22 mouse cellular contexts compared by ENCODE assay signal in the genomic region with DNA sequence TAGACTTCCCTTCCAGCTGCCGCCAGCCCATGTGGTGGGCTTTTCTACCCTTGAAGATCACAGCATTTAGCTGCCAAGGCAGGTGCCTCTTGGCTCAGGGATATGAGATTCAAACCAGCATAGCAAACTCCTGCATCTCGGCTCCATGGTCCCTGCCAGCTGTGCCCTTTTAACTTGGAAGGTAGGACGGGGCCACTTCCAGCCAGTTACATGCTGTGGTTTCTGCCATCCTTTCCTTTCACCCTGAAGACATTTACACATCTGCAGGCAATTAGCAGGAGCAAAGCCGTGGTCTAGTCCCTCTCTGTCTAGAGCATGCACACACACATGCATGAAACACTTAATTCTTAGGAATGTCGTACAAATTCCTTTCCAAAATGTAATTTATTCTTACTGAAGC.
DNase-seq lines count a peak whose midpoint lies in the region; ATAC-seq and TF ChIP-seq lines count a peak whose summit lies in the region.
"Had no signal": no experiment of that assay in that cellular context is flagged by ENCODE, and none has a peak within 500 bp of the region (broad histone marks: within the 10 kb centered on the region; RNA-seq: fewer than 3 reads in every experiment).

No protein-coding gene starts in this region.

- TF ChIP-seq POLR2A in thymus, adult 2 months (IDR thresholded peaks at IDR 0.05; ENCODE audit: control insufficient read depth, extremely low read depth, insufficient read depth, low read length, poor library complexity), result no peak

- no peak overlapping the region for H3K4me3 ChIP-seq in forebrain, embryonic 10.5 days
- no peak overlapping the region for H3K4me3 ChIP-seq in forebrain, embryonic 12.5 days (replicated peaks)
- H3K4me3 ChIP-seq in embryonic facial prominence, embryonic 10.5 days, result peak overlapping the region; percentile 8; the same call in 1 of the 2 replicates
- no peak overlapping the region for H3K4me3 ChIP-seq in thymus, adult 2 months (ENCODE audit: control insufficient read depth, insufficient read depth, low read length)
- H3K4me3 ChIP-seq: forebrain, embryonic 13.5 days; intestine, embryonic 15.5 days; neural tube, embryonic 15.5 days had no signal

- no peak overlapping the region for H3K4me2 ChIP-seq in forebrain, embryonic 12.5 days
- H3K4me2 ChIP-seq: forebrain, embryonic 13.5 days; intestine, embryonic 15.5 days; neural tube, embryonic 15.5 days had no signal

- no peaks in the 10 kb centered on the region for H3K27me3 ChIP-seq in forebrain, embryonic 10.5 days (ENCODE audit: poor library complexity, severe bottlenecking)
- no peaks in the 10 kb centered on the region for H3K27me3 ChIP-seq in forebrain, embryonic 12.5 days
- H3K27me3 ChIP-seq in embryonic facial prominence, embryonic 10.5 days (replicated peaks; ENCODE audit: low read depth, poor library complexity, severe bottlenecking), result no peaks in the 10 kb centered on the region
- no peaks in the 10 kb centered on the region for H3K27me3 ChIP-seq in thymus, adult 2 months (ENCODE audit: control insufficient read depth, insufficient read depth, low read length)
- H3K27me3 ChIP-seq: forebrain, embryonic 13.5 days; neural tube, embryonic 15.5 days had no signal

- no peaks in the 10 kb centered on the region for H3K9me3 ChIP-seq in forebrain, embryonic 10.5 days
- no peaks in the 10 kb centered on the region for H3K9me3 ChIP-seq in forebrain, embryonic 12.5 days
- no peaks in the 10 kb centered on the region for H3K9me3 ChIP-seq in embryonic facial prominence, embryonic 10.5 days
- H3K9me3 ChIP-seq: forebrain, embryonic 13.5 days; intestine, embryonic 15.5 days; neural tube, embryonic 15.5 days had no signal

- ATAC-seq in forebrain, embryonic 12.5 days (ENCODE audit: low FRiP score), result no peak
- ATAC-seq: forebrain, embryonic 13.5 days; intestine, embryonic 15.5 days; liver, postnatal 0 days; midbrain, embryonic 16.5 days had no signal

- H3K36me3 ChIP-seq in forebrain, embryonic 10.5 days (replicated peaks), result no peaks in the 10 kb centered on the region
- no peaks in the 10 kb centered on the region for H3K36me3 ChIP-seq in forebrain, embryonic 12.5 days (replicated peaks)
- H3K36me3 ChIP-seq in embryonic facial prominence, embryonic 10.5 days (replicated peaks), result no peaks in the 10 kb centered on the region
- no peaks in the 10 kb centered on the region for H3K36me3 ChIP-seq in thymus, adult 2 months (ENCODE audit: control insufficient read depth, insufficient read depth, low read length)
- H3K36me3 ChIP-seq: intestine, embryonic 15.5 days; neural tube, embryonic 15.5 days had no signal

- TF ChIP-seq CTCF in thymus, adult 2 months (IDR thresholded peaks at IDR 0.05; ENCODE audit: borderline replicate concordance, control insufficient read depth, extremely low read depth, insufficient read depth, low read length, poor library complexity), result no peak

- H3K4me1 ChIP-seq in forebrain, embryonic 10.5 days, result peaks cover 12% of the 10 kb centered on the region; the same call in 1 of the 2 replicates
- H3K4me1 ChIP-seq in forebrain, embryonic 12.5 days, result no peaks in the 10 kb centered on the region
- H3K4me1 ChIP-seq in embryonic facial prominence, embryonic 10.5 days, result peaks cover 31% of the 10 kb centered on the region
- peaks cover 5% of the 10 kb centered on the region; the same call in 1 of the 2 replicates for H3K4me1 ChIP-seq in thymus, adult 2 months (replicated peaks; ENCODE audit: control insufficient read depth, insufficient read depth, low read length)
- H3K4me1 ChIP-seq: forebrain, embryonic 13.5 days; intestine, embryonic 15.5 days; neural tube, embryonic 15.5 days had no signal

- peak; percentile 28 for DNase-seq in forebrain, embryonic 10.5 days (ENCODE audit: extremely low spot score, low spot score)
- peak; percentile 74 for DNase-seq in embryonic facial prominence, embryonic 10.5 days (ENCODE audit: low spot score)
- DNase-seq in hindlimb bud, embryonic 11.5 days (ENCODE audit: extremely low spot score, low read depth, low spot score), result peak; percentile 44
- DNase-seq in mesoderm, embryonic 11.5 days (ENCODE audit: low read depth, low spot score), result peak; percentile 51
- no peak for DNase-seq in kidney, postnatal 14 days
- no peak for DNase-seq in frontal cortex, adult 2 months (ENCODE audit: extremely low spot score in 1 of 2, low spot score in 1 of 2)
- DNase-seq in thymus, adult 2 months, result no peak
- DNase-seq: adrenal gland, postnatal 36 days; cerebellum, adult 11-12 months; cerebellum, postnatal 25 days; gastrocnemius, postnatal 14 days; kidney, adult 9 months; kidney, postnatal 4 days; layer of hippocampus, adult 9-11 months; liver, postnatal 0 days; right cerebral cortex, postnatal 25 days had no signal

- 59% methylated on average over 5 of the region's 5 CpGs for WGBS in forebrain, embryonic 10.5 days
- WGBS in forebrain, embryonic 12.5 days, result 64% methylated on average over 5 of the region's 5 CpGs
- 32% methylated on average over 5 of the region's 5 CpGs for WGBS in embryonic facial prominence, embryonic 10.5 days
- WGBS in thymus, adult 2 months, result 24% methylated on average over 5 of the region's 5 CpGs

- H3K9ac ChIP-seq in forebrain, embryonic 12.5 days, result no peak overlapping the region
- H3K9ac ChIP-seq: forebrain, embryonic 13.5 days; intestine, embryonic 15.5 days; liver, postnatal 0 days; neural tube, embryonic 15.5 days had no signal

- H3K27ac ChIP-seq in forebrain, embryonic 10.5 days, result peak overlapping the region; percentile 30; the same call in 1 of the 2 replicates
- H3K27ac ChIP-seq in forebrain, embryonic 12.5 days, result no peak overlapping the region
- H3K27ac ChIP-seq in embryonic facial prominence, embryonic 10.5 days (replicated peaks), result peak overlapping the region; percentile 71
- H3K27ac ChIP-seq in thymus, adult 2 months (ENCODE audit: control insufficient read depth, insufficient read depth, low read length), result no peak overlapping the region
- H3K27ac ChIP-seq: forebrain, embryonic 13.5 days; intestine, embryonic 15.5 days; neural tube, embryonic 15.5 days; stomach, postnatal 0 days had no signal

Comparison
In these comparisons a context has a peak if more than half of its experiments do, and no peak if none do; other contexts are left out.
1. H3K27ac ChIP-seq: peak in forebrain, embryonic 10.5 days (single experiment) and embryonic facial prominence, embryonic 10.5 days (single experiment); none in forebrain, embryonic 12.5 days (single experiment) and thymus, adult 2 months (single experiment).
2. DNase-seq: peak in forebrain, embryonic 10.5 days (single experiment), embryonic facial prominence, embryonic 10.5 days (single experiment), hindlimb bud, embryonic 11.5 days (single experiment) and mesoderm, embryonic 11.5 days (single experiment); none in kidney, postnatal 14 days (single experiment), frontal cortex, adult 2 months (0 of 2) and thymus, adult 2 months (single experiment).